Mouse (Mus musculus): ENCODE measurements at regions not wholly inside any gene's neighbourhood (a gene's known extent, or its start where the extent isn't known, plus 50 kb on each side); places are given as distances from the start of the nearest gene placed in this dataset.

DNA sequence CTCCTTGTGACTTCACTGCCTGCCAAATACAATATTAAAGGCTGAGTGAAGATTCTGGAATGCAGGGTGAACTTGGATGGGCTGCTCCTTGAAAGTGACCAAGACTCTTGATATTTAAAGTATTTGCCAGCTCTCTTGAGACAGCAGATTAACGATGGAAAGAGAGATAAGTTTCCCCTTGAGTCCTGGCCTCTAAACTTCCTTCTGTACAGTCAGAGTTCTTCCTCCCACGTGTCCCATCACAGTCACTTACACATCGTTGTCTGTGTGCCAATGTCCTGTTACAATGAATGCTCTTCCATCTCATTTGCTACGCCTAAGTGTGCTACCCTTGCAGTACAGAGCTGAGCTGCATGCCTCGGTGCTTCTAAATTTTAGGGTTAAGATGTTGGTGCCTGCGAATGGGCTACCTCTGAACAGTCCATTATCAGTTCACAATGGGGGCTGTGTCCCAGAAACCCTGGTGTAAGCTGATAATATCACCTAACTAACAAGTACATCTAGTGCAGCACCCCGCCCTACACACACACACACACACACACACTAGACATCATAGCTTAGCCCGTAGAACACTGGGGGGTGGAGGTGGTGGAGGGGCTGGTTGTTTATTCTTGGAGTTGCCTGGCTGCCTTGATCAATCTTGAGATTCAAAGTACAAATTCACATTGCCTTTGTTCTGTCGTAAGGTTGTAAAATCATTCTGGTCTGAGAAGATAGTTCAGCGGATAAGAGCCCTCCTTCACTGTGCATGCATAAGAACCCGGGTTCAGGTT, 207.9 kb upstream of the Pgrmc2 start:
- DNase-seq = no peak

GRCm38 (mm10) chr3:41288735-41289134, 205.9 kb upstream of the Pgrmc2 start:
- DNase-seq = no peak

- no peak for DNase-seq
These were observed 205.2 kb upstream of the Pgrmc2 start for GRCm38 (mm10) chr3:41288066-41288465.

DNA sequence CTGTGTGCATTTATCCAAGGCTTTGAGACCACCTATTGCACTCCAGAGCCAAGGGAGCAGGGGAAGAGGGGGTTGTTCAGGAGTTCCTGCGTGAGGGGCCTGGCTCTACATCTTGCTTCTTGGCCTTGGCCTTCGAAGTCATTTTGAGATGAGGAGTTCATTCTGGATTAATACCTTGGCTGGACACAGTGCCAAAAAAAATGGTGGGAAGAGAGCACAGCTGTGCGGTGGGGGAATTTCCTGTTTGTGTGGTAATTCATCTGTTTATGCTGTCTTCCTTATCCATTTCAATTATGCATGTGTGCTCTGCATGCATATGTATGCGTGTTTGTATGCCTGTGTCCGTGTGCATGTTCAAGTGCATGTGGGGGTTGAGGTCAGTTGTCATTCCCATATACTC, 202.5 kb upstream of the Pgrmc2 start:
- no peak for DNase-seq

DNA sequence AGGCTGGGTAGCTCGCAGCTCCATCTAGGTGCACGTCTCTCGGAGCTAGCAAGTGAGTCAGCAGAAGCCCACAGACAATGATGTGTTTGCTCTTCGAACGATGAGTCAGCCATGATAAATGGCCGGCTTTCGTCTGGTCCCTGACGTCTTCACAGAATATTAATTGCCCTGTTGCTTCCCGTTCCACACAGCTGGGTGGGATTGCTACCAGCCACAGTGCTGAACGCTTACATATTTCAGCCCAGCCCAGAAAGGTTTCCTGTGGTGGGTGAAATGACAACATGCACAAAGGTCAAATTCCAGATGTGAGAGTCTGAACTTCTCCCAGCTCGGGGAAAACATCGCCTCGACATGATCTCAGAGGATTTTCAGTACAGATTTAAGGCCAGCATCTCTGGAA, 202.1 kb upstream of the Pgrmc2 start:
- no peak for DNase-seq

DNA sequence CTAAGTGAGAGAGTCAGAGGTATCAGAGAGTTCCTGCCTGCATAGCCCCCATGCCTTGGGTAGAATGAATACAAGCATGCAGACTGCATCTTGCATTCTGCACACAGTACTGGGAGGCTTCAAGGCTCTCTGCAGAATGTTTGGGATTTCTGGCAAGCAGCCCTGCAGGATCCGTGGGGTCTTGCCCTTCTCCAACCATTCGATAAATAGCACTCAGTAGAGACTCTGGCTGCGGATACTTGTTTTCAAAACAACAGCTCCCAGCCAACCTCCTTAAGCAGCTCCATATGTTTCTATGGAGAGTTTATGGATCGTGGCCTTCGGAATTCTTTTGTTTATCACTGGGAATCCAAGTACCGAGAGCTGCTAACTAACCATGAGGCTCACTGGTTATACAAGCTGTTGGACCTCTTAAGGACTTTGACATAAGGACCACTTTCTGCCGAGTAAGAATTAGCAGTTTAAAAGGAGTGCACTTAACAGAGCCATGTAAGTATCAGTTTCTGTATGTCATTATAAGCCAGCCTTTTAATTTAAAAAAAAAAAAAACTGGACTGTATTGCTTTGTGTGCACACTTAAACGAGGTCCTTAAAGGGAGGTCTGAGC, 199.7 kb upstream of the Pgrmc2 start:
- no peak for DNase-seq

- DNase-seq = no peak
These were observed 193.2 kb upstream of the Pgrmc2 start for GRCm38 (mm10) chr3:41276096-41276495.

- DNase-seq = no peak
These were observed 185.7 kb upstream of the Pgrmc2 start for GRCm38 (mm10) chr3:41268516-41268915.

DNA sequence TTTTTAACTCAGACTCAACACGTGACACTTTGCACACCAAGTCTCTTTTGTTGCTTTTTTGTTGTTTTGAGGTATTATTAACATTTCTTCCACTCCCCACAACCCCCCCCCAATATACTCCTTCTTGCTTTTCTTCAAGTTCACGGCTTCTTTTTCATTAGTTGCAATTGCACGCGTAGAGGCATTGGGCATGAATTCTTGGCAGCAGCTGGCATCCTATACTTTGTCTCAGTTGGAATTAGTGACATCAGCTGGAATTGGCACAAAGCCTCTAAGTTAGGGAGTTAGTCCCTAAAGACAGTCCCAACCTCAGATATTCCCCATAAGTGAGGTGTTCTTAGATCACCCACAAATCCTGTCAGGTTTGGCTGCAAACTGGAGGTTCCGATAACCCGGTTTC, 183.4 kb upstream of the Pgrmc2 start:
- no peak for DNase-seq

DNA sequence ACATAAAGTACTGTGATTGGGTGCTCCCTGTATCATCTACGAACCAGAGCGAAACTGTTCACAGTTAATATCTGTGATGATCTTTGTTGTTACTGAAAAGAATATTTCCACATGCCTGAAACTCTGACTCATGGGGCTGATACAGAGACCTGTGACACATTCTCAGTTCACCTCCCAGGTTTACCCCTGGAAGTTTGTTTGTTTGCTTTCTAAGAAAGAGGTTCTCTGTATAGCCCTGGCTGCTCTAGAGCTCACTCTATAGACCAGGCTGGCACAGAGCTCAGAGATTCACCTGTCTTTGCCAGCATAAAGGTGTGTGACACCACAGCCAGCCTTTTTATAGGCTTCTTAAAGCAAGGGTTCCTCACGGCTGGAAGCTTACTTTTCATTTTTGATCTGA, 182.6 kb upstream of the Pgrmc2 start:
- DNase-seq = no peak

GRCm38 (mm10) chr3:41258291-41258690, 175.4 kb upstream of the Pgrmc2 start:
- no peak for DNase-seq

DNA sequence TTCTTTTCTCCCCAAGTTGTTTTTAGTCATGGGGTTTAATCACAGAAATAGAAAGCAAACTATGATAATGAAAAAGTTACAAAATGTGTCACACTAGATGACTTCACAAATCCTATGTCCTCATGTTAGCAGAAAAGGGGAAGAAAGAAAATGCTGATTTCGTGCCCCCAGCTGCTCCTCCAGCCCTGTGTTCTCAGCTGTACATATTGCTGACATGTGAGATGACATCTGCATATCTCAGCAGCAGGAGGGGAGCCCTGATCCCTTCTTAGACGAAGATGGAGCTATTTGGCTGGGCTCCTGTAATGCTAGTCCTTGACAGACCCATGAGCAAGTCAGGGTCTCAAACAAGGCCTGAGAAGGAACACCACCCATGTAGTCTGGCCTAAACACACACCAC, 162.1 kb upstream of the Pgrmc2 start:
- no peak for DNase-seq

DNA sequence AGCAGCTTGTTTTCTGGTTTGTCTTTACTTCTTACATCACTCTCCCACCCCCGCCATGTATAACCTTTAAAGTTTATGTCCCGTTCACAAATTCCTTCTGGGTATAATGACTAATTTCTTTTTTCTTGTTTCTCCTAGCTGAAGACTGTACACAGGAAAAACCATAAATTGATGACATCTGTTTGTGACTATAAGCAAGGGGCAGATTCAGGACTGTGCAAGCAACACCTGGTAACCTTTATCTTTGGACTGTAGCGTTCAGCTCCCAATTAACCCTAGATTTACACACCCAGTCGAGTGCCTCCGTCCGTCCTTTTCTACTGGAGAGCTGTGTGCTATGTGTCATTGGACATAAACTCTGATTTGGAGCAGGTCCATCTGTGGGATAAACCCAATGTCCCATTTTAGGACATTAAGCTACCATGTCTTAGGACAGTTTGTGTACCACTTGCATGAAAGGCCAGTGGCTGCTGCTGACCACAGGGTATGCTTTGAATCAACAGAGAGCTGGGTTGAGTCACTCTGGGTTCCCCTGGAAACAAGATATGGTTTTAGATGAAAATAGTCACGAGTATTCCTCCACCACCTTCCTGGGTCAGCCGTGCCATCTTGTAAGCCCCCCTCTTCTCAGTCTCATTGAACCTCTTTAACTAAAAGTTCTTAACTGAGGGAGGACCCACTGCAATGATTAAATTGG, 159.2 kb upstream of the Pgrmc2 start:
- DNase-seq = no peak

- DNase-seq = no peak
These were observed 157.0 kb upstream of the Pgrmc2 start for GRCm38 (mm10) chr3:41239801-41240200.

DNA sequence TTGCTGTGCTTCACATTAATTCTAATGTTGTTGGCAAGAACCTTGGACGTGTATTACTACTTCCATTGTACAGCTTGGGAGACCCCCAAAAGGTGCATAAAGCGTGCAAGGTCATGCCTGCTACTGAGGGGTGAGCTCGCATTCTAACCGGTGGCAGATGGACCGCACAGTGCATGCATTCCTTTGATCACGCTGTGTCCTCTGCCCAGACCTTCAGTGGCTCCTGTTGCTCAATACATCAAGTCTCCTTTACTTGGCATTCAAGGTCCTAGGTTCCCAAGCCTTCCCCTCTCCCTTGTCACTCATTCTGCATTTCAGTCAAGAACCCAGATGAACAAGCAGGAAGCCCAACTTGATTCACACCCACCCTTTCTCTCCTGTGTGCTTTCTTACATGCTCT, 156.4 kb upstream of the Pgrmc2 start:
- no peak for DNase-seq

DNA sequence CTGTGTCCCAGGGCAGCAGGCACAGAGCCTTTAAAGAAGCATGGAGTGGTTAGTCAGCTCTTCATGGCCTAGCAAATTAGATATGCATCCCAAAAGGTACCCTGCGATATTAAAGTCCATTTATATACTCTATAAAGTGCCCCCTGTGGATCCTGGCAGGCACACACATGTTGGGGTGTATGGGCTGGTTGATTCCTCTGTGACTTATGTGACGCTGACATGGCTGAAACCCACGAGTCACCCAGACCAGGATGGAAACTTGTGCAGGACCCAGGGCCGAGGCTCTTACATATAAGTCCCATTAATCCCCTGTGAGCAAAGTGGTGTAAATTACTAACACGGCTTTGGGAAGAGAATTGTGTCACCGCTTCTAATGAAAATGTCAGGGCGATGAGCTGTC, 155.2 kb upstream of the Pgrmc2 start:
- no peak for DNase-seq

DNA sequence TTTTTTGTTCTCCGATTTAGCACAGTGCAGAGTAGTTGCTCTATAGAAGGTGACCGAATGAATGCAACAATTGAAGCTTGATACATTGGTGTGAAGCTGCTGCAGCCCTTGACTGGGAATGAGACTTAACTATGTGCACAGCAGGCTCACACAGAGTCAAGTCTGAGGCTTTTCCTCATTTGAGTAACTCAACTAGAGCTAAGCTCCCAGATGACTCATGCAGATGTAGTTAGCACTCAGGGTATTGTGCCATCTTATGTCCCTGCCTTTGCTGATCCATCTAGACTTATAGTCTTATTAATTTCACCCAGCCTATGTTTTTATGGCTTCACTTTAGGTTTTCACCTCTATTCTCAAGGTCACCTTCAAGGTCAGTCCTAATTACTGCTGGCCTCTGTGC, 152.8 kb upstream of the Pgrmc2 start:
- DNase-seq = no peak

DNA sequence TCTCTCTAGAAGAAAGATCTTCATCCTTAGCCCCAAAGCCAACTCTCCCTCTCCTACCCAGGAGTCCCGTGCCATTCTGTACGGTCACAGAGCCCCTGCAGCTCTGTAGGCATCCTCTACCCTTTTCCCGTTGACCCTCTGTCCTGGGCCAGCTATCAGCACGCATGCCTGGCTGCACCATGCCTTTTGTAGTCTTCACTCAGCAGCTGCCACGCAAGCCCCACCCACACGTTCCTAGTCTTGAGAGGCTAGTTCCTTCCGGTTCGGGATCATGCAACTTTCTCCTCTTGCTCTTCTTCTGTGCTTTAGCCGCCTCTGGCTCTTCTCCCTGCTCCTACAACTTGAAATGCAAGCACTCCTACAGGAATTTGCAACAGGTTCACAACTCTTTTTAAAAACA, 152.1 kb upstream of the Pgrmc2 start:
- no peak for DNase-seq

- DNase-seq = no peak
These were observed 151.3 kb upstream of the Pgrmc2 start for GRCm38 (mm10) chr3:41234191-41234590.

- no peak for DNase-seq
These were observed 150.6 kb upstream of the Pgrmc2 start for GRCm38 (mm10) chr3:41233439-41233838.

GRCm38 (mm10) chr3:41230961-41231377, 148.1 kb upstream of the Pgrmc2 start:
- peak; percentile 92 for DNase-seq

- no peak for DNase-seq
These were observed 146.6 kb upstream of the Pgrmc2 start for GRCm38 (mm10) chr3:41229493-41229892.

DNA sequence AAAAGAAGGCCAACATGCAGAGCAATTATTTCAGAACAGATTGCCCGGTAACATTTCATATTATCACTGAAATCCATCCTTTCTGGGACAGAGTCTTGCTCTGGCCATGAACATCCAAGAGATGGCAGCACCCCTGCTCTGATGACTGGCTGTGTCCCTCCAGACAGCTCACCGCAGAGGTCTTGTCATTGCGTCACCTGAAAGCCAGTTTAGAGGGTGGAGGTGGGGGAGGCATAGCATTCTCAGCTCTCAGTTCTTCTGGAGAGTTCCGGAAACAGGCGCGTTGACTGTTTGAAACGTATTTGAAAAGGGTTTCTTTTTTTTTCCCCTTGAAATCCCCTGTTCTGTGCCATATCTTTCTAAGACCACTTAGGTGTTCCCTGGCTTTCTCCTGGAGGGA, 145.7 kb upstream of the Pgrmc2 start:
- DNase-seq = peak; percentile 63

- no peak for DNase-seq
These were observed 137.9 kb upstream of the Pgrmc2 start for GRCm38 (mm10) chr3:41220746-41221145.

All from cerebellum, adult 9-10 months (tissue).